Mouse (Mus musculus) forebrain, embryonic 15.5 days (tissue): Measurements from ENCODE around the gene Fam213b. TPM values are rescaled to one million over a fixed set of nuclear protein-coding genes. Genes with fewer than 3 reads are reported as not detected.

Source experiments
- ATAC-seq: fragments of 200-750 bp; cut with Nextera tagmentation; replicated peaks from 2 replicates; pipeline ENCODE4 v1.8.0; 2017; ENCODE audit warnings: mild to moderate bottlenecking, moderate TSS enrichment, moderate library complexity
- H3K27ac ChIP-seq: fragments of 300-500 bp; sonication (generic); replicated peaks from 2 replicates; pipeline ENCODE4 v1.5.1; 2015; ENCODE audit warnings: mild to moderate bottlenecking, inconsistent platforms
- H3K27me3 ChIP-seq: fragments of 300-500 bp; sonication (generic); 2 replicates; pipeline ENCODE4 v1.6.1; 2015; ENCODE audit warnings: inconsistent platforms
- H3K36me3 ChIP-seq: fragments of 300-500 bp; sonication (generic); 2 replicates; pipeline ENCODE4 v1.6.1; 2015; ENCODE audit warnings: mild to moderate bottlenecking, inconsistent platforms
- H3K4me1 ChIP-seq: fragments of 300-500 bp; sonication (generic); 2 replicates; pipeline ENCODE4 v1.6.1; 2015; ENCODE audit warnings: inconsistent platforms
- H3K4me2 ChIP-seq: fragments of 300-500 bp; sonication (generic); replicated peaks from 2 replicates; pipeline ENCODE4 v1.6.1; 2015; ENCODE audit warnings: mild to moderate bottlenecking, inconsistent platforms
- H3K4me3 ChIP-seq: fragments of 300-500 bp; sonication (generic); 2 replicates; pipeline ENCODE4 v1.5.1; 2015; ENCODE audit warnings: mild to moderate bottlenecking, inconsistent platforms
- H3K9ac ChIP-seq: fragments of 300-500 bp; sonication (generic); replicated peaks from 2 replicates; pipeline ENCODE4 v1.6.1; 2015; ENCODE audit warnings: mild to moderate bottlenecking, inconsistent platforms
- H3K9me3 ChIP-seq: fragments of 300-500 bp; sonication (generic); 2 replicates; pipeline ENCODE4 v1.6.1; 2016; ENCODE audit warnings: inconsistent platforms
- WGBS: fragments of 180-500 bp; shearing (Covaris S2); methylation state at CpG from one replicate; pipeline ENCODE4 v1.1.7; 2015; ENCODE audit warnings: mixed read lengths; 5-methylcytosine and 5-hydroxymethylcytosine counted together
- polyA plus RNA-seq: library from polyadenylated mRNA; unstranded; fragments of >200 nt; fragmentation: Nextera tagmentation; extraction: Ambion mirVana; gene quantifications from 2 replicates; pipeline ENCODE4 v1.2.1, GENCODE M21; 2015

Fam213b gene
- polyA plus RNA-seq: 36.8 and 40.5 TPM in 2 replicates

DNA sequence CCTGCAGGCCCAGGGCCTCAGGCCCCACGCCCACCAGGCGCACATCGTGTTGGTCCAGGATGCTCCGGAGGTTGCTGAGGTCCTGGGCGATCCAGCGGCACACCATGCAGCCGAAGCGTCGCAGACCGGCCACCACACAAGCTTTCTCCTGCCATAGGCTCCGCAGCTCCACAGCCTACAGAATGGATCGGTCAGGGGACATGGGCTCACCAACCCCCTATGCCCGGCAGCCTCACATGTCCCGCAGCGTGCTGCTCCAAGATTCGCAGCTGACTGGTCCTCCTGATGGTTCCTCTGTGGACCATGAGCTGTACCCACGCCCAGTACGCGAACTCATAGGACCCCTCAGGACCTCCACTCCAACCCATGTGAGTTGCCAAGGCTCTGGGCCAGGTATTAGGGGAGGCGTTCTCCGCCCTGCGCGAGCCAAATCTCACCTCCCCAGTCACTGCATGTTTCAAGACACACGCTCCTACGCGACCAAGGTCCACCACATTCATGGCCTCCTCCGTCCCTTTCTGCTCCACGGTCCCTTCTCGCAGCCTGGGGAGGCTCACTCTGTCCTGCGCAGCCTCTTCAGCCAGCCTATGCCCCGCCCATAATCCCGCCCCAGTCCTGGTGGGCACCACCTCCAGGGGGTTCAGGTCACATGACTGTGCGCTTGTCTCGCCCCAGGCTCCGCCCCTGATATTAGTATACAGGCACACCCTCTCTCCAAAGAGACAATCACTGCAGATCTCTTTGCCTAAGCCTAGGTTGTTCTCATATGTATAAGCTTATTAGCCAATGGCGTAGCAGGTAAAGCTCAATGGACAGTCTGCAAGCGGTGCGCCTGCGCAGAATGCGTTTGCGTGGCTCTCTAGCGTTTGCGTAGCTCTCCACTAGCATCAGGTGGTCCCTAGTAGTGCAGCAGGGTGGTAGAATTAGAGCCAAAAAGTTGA is at the start of gene Fam213b:
TSS of gene Fam213b (minus strand) at position 630 of the 941 bp plus-strand sequence.
- Histone ChIP-seq H3K4me3 (peak within 1 kb of the TSS; percentile 56), H3K27ac (peak within 1 kb of the TSS; percentile 53), H3K9ac (peak within 1 kb of the TSS; percentile 66), H3K27me3 (no peaks in the 10 kb centered on the region), H3K4me1 (peaks cover 20% of the 10 kb centered on the region), H3K36me3 (no peaks in the 10 kb centered on the region), H3K9me3 (no peaks in the 10 kb centered on the region), H3K4me2 (peak within 1 kb of the TSS; percentile 91)
- WGBS: 2% methylated on average over 43 of the region's 43 CpGs
- peak; percentile 96 for ATAC-seq

DNA sequence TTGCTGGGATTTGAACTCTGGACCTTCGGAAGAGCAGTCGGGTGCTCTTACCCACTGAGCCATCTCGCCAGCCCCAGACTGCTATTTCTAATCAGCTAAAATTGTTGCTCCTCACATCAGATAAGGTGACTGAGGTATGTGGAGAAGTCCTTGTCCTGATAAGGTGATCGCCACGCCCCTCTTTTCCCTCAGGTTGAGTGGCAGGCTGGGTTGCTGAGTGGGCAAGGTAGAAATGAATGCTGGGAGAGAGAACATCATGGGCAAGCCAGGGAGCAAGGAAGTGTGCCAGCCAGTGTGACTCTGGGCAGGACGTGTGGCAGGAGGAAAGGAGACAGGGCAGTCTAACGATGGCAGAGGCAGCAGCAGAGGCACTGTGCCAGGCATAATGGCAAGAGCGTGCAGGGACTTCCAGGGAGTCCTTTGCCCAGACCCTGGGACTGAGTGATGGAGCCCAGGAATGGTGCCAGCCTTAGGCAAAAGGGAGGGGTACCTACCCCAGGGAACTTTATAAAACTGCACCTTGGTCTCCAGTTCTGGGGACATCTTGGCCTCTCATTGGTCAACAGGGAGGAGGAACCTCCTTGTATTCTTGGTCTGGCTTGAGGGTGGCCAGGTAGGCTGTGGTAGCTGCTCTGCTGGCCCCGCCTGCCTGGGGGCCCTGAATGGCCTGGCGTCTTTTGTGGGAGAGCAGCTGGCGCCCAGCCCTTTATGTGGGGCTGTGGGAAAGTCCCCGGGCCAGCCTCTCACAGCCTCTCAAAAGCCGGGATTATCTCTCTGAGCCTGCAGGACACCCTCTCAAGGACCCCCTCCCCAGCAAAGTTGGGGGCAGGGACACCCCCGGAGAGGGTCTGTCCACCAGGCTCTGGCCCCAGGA is 49.4 kb upstream of the Fam213b start:
- ATAC-seq: peak; percentile 71
- H3K9me3 ChIP-seq: no peaks in the 10 kb centered on the region
- WGBS: 23% methylated on average over 14 of the region's 14 CpGs
- no peaks in the 10 kb centered on the region for H3K36me3 ChIP-seq
- no peak overlapping the region for H3K9ac ChIP-seq
- peaks cover 44% of the 10 kb centered on the region for H3K4me1 ChIP-seq
- peak overlapping the region; percentile 6; the same call in 1 of the 2 replicates for H3K4me2 ChIP-seq
- H3K27ac ChIP-seq: peak overlapping the region; percentile 89
- no peak overlapping the region for H3K4me3 ChIP-seq
- H3K27me3 ChIP-seq: no peaks in the 10 kb centered on the region

DNA sequence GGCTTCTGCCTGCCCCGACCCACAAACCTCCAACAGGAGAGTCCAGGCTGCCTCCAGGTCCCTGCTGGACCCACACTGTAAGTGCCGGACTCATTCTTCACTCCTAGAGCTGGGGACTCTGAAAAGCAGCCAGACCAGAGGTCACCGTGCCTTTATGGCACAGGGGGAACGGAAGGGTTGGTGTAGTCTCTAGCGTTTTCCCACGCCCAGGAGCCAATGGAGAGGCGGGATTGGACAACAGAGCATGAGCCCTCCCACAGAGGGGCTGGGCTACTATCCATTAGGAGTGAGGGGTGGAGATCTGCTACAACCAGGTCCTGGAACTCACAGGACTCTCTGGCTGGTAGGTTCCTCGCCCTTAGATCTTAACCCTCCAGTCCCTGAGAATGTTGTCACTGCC is 47.4 kb upstream of the Fam213b start:
- Histone ChIP-seq H3K9ac (peak overlapping the region; percentile 37), H3K4me1 (peaks cover 32% of the 10 kb centered on the region), H3K27ac (peak overlapping the region; percentile 27; the same call in 1 of the 2 replicates), H3K4me3 (peak overlapping the region; percentile 28), H3K36me3 (no peaks in the 10 kb centered on the region), H3K27me3 (no peaks in the 10 kb centered on the region), H3K4me2 (peak overlapping the region; percentile 48), H3K9me3 (no peaks in the 10 kb centered on the region)
- peak; percentile 75 for ATAC-seq
- 3% methylated on average over 8 of the region's 8 CpGs for WGBS

DNA sequence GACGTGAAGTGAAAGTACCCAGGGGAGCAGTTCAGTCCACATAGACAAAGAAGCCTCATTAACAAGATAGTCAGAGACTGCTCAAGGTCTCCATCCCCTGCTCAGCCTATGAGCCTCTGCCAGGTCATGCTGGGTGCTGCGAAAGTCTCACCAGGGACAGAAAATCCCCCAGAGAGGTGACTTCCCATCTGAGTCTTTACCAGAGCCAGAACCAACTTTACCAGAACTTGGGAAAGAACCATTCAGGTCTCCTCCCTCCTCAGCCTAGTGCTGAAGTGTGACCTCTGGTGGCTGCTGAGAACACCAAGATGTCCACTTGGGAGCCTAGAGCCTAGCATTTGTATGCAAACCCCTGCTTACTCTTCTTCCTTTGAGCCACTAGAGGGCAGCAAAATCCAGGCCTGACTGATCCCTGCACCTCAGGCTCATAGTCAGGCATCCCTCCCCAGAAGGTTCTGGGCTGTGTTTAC is 45.2 kb upstream of the Fam213b start:
- Histone ChIP-seq H3K27ac (no peak overlapping the region), H3K4me2 (no peak overlapping the region), H3K4me1 (peaks cover 25% of the 10 kb centered on the region), H3K36me3 (no peaks in the 10 kb centered on the region), H3K27me3 (no peaks in the 10 kb centered on the region), H3K9me3 (no peaks in the 10 kb centered on the region), H3K4me3 (no peak overlapping the region), H3K9ac (no peak overlapping the region)
- 26% methylated on average over 2 of the region's 2 CpGs for WGBS
- ATAC-seq: peak; percentile 76

DNA sequence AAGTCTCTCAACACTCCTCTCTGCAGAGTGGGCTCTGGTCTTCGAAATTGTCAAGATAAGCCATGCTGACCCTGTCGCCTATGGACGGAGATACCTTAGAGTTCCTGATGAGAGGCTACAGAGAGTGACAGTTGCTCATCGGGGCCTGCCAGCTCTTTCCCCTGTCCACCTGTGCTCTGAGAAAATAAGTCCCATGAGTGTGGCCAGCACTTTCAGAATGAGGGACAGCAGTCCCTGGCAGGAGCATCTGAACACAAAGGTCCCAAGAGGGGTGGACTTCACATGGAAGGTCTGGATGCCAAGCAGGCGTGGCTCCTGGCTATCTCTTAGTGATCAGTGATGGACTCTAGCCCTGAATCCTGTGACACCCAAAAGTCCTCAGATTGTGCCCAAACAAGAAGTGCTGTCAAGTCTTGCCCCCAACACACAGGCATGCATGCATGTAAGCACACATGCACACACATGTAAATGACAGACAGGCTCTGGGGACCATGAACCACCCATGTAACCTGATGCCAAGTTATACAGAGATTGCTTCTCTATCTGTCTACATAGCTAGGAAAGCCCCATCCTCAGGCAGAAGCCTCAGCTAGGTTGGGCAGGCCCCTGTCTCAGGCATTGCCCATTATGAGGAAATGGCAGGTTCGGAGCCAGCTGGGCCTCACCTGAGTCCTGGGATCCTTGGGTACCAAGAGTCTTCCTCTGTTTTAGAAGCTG is 44.5 kb upstream of the Fam213b start:
- peaks cover 19% of the 10 kb centered on the region for H3K4me1 ChIP-seq
- no peaks in the 10 kb centered on the region for H3K9me3 ChIP-seq
- no peaks in the 10 kb centered on the region for H3K36me3 ChIP-seq
- no peak overlapping the region for H3K9ac ChIP-seq
- no peaks in the 10 kb centered on the region for H3K27me3 ChIP-seq
- 86% methylated on average over 6 of the region's 6 CpGs for WGBS
- H3K4me3 ChIP-seq: no peak overlapping the region
- no peak overlapping the region for H3K4me2 ChIP-seq
- ATAC-seq: no peak
- H3K27ac ChIP-seq: no peak overlapping the region

DNA sequence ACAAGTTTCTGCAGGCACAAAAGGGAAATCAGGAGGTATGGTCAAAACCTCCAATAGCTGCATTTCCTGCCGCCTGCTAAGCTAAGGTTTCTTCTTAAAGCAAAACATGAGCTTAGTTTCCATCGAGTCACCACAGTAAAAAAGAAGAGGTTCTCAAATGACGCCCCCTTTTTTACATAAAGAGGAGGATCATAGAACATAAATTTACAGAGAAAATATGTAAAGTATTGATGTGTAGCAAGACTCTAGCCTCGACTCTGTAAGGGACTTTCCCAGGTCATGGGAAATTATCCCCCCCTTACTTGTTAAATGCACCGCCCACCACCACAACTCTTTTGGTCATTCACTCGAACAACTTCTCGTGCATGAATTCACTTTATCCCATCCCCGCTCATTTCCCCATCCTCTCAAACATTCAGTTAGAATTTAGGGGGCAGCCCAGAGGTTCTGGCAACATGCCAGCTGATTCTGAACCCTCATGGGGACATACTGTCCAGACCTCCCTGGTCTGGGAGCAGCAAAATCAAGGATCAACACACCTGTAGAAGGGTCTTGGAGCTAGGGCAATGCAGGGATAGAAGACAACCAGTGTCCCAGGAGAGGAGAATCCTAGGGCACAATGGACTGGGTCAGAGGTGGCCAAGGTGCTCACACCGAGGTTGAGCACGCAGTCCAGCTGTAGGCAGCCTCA is 43.8 kb upstream of the Fam213b start:
- H3K9me3 ChIP-seq: no peaks in the 10 kb centered on the region
- no peak overlapping the region for H3K4me2 ChIP-seq
- H3K27me3 ChIP-seq: no peaks in the 10 kb centered on the region
- H3K27ac ChIP-seq: no peak overlapping the region
- 88% methylated on average over 10 of the region's 10 CpGs for WGBS
- no peak for ATAC-seq
- no peak overlapping the region for H3K4me3 ChIP-seq
- no peak overlapping the region for H3K9ac ChIP-seq
- no peaks in the 10 kb centered on the region for H3K36me3 ChIP-seq
- H3K4me1 ChIP-seq: peaks cover 13% of the 10 kb centered on the region

DNA sequence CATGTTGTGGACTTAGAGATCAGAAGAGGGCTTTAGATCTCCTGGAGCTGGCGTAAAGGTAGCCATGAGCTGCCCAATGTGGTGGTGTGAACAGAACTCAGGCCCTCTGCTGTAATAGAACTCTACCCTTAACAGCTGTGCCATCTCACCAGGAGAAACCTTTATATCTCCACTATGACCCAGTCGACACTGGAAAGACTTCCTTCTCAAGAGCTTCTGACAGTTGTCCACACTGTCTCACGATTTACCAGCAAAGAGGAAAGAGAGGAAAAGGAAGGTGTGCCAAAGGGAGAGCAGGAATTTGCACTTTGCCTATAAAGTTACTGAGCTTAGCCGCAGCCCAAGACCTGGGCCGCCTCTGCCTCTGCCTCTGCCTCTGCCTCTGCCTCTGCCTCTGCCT is 42.9 kb upstream of the Fam213b start:
- no peaks in the 10 kb centered on the region for H3K36me3 ChIP-seq
- H3K9me3 ChIP-seq: no peaks in the 10 kb centered on the region
- H3K4me3 ChIP-seq: no peak overlapping the region
- H3K9ac ChIP-seq: no peak overlapping the region
- H3K4me1 ChIP-seq: peaks cover 13% of the 10 kb centered on the region
- no peak for ATAC-seq
- no peak overlapping the region for H3K4me2 ChIP-seq
- WGBS: 88% methylated on average over 5 of the region's 5 CpGs
- no peaks in the 10 kb centered on the region for H3K27me3 ChIP-seq
- no peak overlapping the region for H3K27ac ChIP-seq

DNA sequence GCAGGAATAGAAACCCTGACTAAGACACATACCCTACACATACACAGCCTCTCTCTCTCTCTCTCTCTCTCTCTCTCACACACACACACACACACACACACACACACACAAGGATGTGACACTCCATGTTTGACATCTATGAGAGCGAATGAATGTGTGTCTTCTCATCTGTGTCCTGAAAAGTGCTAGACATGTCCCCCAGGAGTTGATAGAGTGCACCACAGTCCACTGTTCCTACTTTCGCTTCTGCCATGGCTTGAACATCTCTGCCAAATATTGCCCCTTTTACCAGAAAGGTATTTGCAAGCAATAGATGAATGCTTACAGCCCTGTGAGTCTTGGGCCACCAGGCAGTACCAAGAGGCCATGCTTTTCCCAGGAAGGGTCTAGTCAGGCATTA is 41.2 kb upstream of the Fam213b start:
- no peak for ATAC-seq
- H3K36me3 ChIP-seq: no peaks in the 10 kb centered on the region
- no peak overlapping the region for H3K9ac ChIP-seq
- no peaks in the 10 kb centered on the region for H3K27me3 ChIP-seq
- no peak overlapping the region for H3K4me2 ChIP-seq
- H3K4me3 ChIP-seq: no peak overlapping the region
- H3K4me1 ChIP-seq: no peaks in the 10 kb centered on the region
- no peak overlapping the region for H3K27ac ChIP-seq
- WGBS: 89% methylated on average over 2 of the region's 2 CpGs
- H3K9me3 ChIP-seq: no peaks in the 10 kb centered on the region

DNA sequence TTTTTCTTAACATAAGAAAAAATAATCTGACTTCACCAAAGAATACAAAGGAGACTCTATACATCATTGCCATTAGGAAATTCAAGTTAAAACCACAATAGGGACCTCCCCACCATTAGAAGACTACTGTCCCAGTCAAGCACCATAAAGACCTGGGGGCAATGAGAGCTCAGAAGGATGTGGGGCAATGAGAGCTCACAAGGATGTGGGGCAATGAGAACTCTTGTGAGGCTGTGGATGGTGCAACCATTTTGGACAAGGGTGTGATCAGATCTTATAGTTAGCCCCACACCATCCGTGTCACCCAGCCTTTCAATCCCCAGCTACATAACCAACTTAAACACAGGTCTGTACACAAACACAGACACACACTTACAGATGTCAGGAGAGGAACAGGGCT is 38.8 kb upstream of the Fam213b start:
- WGBS: 67% methylated on average over 1 of the region's 1 CpGs
- Histone ChIP-seq H3K27ac (no peak overlapping the region), H3K4me3 (no peak overlapping the region), H3K36me3 (no peaks in the 10 kb centered on the region), H3K9ac (no peak overlapping the region), H3K27me3 (no peaks in the 10 kb centered on the region), H3K4me2 (no peak overlapping the region), H3K4me1 (no peaks in the 10 kb centered on the region), H3K9me3 (no peaks in the 10 kb centered on the region)
- no peak for ATAC-seq

DNA sequence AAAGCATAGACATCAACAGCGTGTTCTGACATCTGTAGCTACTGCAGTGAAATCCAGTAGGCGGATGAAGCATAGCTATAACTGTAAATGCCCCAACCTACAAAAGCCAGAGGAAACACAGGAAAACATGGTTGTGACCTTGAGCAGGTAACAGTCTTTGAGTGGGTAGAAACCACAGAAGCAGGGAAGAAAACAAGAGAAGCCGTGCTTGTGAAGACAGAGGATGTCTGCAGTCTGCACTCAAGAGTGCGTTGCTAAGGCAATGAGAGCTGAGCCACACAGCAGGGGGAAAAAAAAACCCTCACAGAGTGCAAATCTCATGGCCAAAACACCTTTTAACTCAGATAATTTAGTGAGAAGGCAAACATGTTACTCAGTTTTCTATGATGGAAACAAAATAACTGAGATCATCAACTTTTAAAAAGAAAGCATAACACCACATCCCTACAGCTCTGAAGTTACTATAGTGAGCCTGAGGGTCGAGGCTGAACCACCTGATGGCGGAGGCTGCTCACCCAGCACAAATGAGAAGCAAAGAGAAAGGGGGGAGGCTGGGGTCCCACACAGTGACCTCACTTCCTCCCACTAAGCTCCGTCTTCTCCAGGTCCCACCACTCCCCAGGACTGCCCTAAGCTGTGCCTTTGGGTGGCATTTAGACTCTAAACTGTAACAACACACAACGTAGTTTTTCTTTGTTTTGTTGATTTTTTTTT is 37.8 kb upstream of the Fam213b start:
- WGBS: 48% methylated on average over 8 of the region's 8 CpGs
- Histone ChIP-seq H3K36me3 (no peaks in the 10 kb centered on the region), H3K4me2 (no peak overlapping the region), H3K27ac (no peak overlapping the region), H3K9ac (no peak overlapping the region), H3K27me3 (no peaks in the 10 kb centered on the region), H3K9me3 (no peaks in the 10 kb centered on the region), H3K4me1 (no peaks in the 10 kb centered on the region), H3K4me3 (no peak overlapping the region)
- ATAC-seq: no peak

DNA sequence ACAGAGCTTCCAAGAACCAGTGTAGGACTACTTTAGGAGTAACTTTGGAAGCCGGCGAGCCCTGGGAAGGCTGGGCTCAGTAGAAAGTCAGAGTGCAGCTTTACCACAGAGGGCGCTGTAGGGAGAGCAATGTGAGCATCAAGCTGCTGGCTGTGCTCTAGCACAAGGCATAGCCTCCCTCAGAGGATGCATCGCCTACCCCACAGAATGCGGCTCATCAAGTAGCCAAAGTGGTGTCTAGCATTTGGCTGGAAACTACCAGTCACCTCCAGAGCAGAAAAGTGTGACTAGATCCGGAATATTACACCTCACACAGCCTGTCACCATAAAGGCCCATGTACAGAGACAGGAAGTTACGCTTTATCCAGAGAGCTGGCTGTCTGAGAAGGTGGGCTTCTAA is 36.9 kb upstream of the Fam213b start:
- H3K4me3 ChIP-seq: no peak overlapping the region
- no peaks in the 10 kb centered on the region for H3K9me3 ChIP-seq
- no peaks in the 10 kb centered on the region for H3K36me3 ChIP-seq
- 73% methylated on average over 7 of the region's 7 CpGs for WGBS
- H3K4me2 ChIP-seq: no peak overlapping the region
- no peaks in the 10 kb centered on the region for H3K4me1 ChIP-seq
- no peaks in the 10 kb centered on the region for H3K27me3 ChIP-seq
- no peak for ATAC-seq
- no peak overlapping the region for H3K27ac ChIP-seq
- no peak overlapping the region for H3K9ac ChIP-seq
